Mouse (Mus musculus) ovary, postnatal 10 days (tissue): ENCODE data around the gene Il24.

Experiments used
- DNase-seq: peaks from one replicate; pipeline ENCODE4 v3.0.0; 2022; ENCODE audit warnings: low spot score

The Il24 gene

GRCm38 (mm10) chr1:130887354-130887753, at the start of gene Il24:
Il24 (minus strand) TSS chr1:130887454.
- no peak for DNase-seq

- no peak for DNase-seq
These were observed 49.1 kb upstream of the Il24 start for GRCm38 (mm10) chr1:130936351-130936750.

GRCm38 (mm10) chr1:130926484-130926883, 39.2 kb upstream of the Il24 start:
- DNase-seq, result no peak

GRCm38 (mm10) chr1:130918323-130918980, 31.2 kb upstream of the Il24 start:
- no peak for DNase-seq

- no peak for DNase-seq
These were observed 24.3 kb upstream of the Il24 start, which contains the start of gene Il20 for GRCm38 (mm10) chr1:130911401-130912010. Il20 (minus strand) TSS chr1:130911451.

- no peak for DNase-seq
These were observed 15.3 kb upstream of the Il24 start for GRCm38 (mm10) chr1:130902505-130902904.

GRCm38 (mm10) chr1:130894468-130894867, 7.2 kb upstream of the Il24 start:
- no peak for DNase-seq

- no peak for DNase-seq
These were observed 6.2 kb upstream of the Il24 start for GRCm38 (mm10) chr1:130893329-130894040.

GRCm38 (mm10) chr1:130892446-130892845, 5.2 kb upstream of the Il24 start:
- no peak for DNase-seq

GRCm38 (mm10) chr1:130883146-130883545, 4.1 kb downstream of the Il24 start:
- no peak for DNase-seq

GRCm38 (mm10) chr1:130879927-130880326, 7.3 kb downstream of the Il24 start:
- no peak for DNase-seq

- DNase-seq, result no peak
These were observed 9.2 kb downstream of the Il24 start for GRCm38 (mm10) chr1:130877889-130878614.

GRCm38 (mm10) chr1:130876931-130877509, 10.2 kb downstream of the Il24 start:
- no peak for DNase-seq

- no peak for DNase-seq
These were observed 11.3 kb downstream of the Il24 start for GRCm38 (mm10) chr1:130875910-130876309.

GRCm38 (mm10) chr1:130875139-130875538, 12.1 kb downstream of the Il24 start:
- no peak for DNase-seq

GRCm38 (mm10) chr1:130872912-130873311, 14.3 kb downstream of the Il24 start:
- no peak for DNase-seq

GRCm38 (mm10) chr1:130865541-130866221, 21.6 kb downstream of the Il24 start, which contains the start of gene Fcmr:
Fcmr (plus strand) TSS chr1:130865669.
- DNase-seq, result no peak

GRCm38 (mm10) chr1:130864741-130865140, 22.5 kb downstream of the Il24 start:
- DNase-seq, result no peak

- DNase-seq, result no peak
These were observed 23.0 kb downstream of the Il24 start for GRCm38 (mm10) chr1:130864238-130864637.

GRCm38 (mm10) chr1:130857456-130857855, 29.8 kb downstream of the Il24 start:
- no peak for DNase-seq

GRCm38 (mm10) chr1:130855723-130856122, 31.5 kb downstream of the Il24 start:
- no peak for DNase-seq
